Mouse (Mus musculus): ENCODE data around the gene Acp7.
A peak's percentile ranks its signal among the peaks of the same experiment; 100 is the strongest.

Gene Acp7

GRCm38 (mm10) chr7:28567539-28567938 is 63.6 kb downstream of the Acp7 start:
- Histone ChIP-seq H3K27me3 (ENCODE audit: insufficient read depth, low read length) (no peaks in the 10 kb centered on the region), H3K36me3 (ENCODE audit: insufficient read depth, low read length) (peaks cover 95% of the 10 kb centered on the region), H3K9me3 (ENCODE audit: low read length) (no peaks in the 10 kb centered on the region), H3K4me3 (replicated peaks; ENCODE audit: low read length) (no peak overlapping the region), H3K4me1 (replicated peaks; ENCODE audit: low read depth, low read length) (peaks cover 95% of the 10 kb centered on the region)
- TF ChIP-seq CTCF (conservative IDR thresholded peaks at IDR 0.05; ENCODE audit: low read length) (no peak), POU5F1 (IDR thresholded peaks at IDR 0.05; ENCODE audit: borderline replicate concordance, low read length) (no peak), NANOG (IDR thresholded peaks at IDR 0.05; ENCODE audit: borderline replicate concordance, low read length) (no peak)

- Histone ChIP-seq H3K4me3 (replicated peaks; ENCODE audit: low read length) (no peak overlapping the region), H3K4me1 (replicated peaks; ENCODE audit: low read depth, low read length) (peaks cover 91% of the 10 kb centered on the region), H3K27me3 (ENCODE audit: insufficient read depth, low read length) (no peaks in the 10 kb centered on the region), H3K9me3 (ENCODE audit: low read length) (no peaks in the 10 kb centered on the region), H3K36me3 (ENCODE audit: insufficient read depth, low read length) (peaks cover 99% of the 10 kb centered on the region)
- no peak for TF ChIP-seq NANOG (IDR thresholded peaks at IDR 0.05; ENCODE audit: borderline replicate concordance, low read length)
- TF ChIP-seq CTCF (conservative IDR thresholded peaks at IDR 0.05; ENCODE audit: low read length): no peak
- no peak for TF ChIP-seq POU5F1 (IDR thresholded peaks at IDR 0.05; ENCODE audit: borderline replicate concordance, low read length)
Measured at GRCm38 (mm10) chr7:28565407-28565806, 65.7 kb downstream of the Acp7 start.

GRCm38 (mm10) chr7:28562951-28563350 is 68.2 kb downstream of the Acp7 start:
- no peaks in the 10 kb centered on the region for H3K27me3 ChIP-seq (ENCODE audit: insufficient read depth, low read length)
- H3K4me3 ChIP-seq (replicated peaks; ENCODE audit: low read length): peak overlapping the region; percentile 29
- peaks cover 91% of the 10 kb centered on the region for H3K4me1 ChIP-seq (replicated peaks; ENCODE audit: low read depth, low read length)
- peaks cover 97% of the 10 kb centered on the region for H3K36me3 ChIP-seq (ENCODE audit: insufficient read depth, low read length)
- no peaks in the 10 kb centered on the region for H3K9me3 ChIP-seq (ENCODE audit: low read length)
- TF ChIP-seq NANOG (IDR thresholded peaks at IDR 0.05; ENCODE audit: borderline replicate concordance, low read length) (no peak), POU5F1 (IDR thresholded peaks at IDR 0.05; ENCODE audit: borderline replicate concordance, low read length) (no peak), CTCF (conservative IDR thresholded peaks at IDR 0.05; ENCODE audit: low read length) (no peak)

DNA sequence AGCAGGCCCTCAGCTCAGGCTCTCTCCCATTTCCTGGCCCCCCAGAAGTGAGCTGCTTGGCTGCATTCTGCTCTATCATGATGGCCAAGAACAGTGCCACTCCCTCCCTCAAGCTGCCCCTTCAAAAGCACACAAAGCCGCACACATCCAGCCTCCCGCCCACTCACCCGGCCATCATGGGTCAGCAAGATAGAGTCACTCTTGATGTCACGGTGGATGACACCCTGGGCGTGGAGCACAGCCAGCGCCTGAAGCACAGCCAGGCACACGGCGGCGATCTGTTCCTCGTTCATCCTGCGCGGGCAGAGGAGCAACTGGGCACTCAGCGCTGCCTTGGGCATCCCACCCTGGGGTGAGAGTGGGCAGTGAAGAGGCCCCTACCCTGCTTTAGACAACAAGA is 68.8 kb downstream of the Acp7 start:
- TF ChIP-seq NANOG (IDR thresholded peaks at IDR 0.05; ENCODE audit: borderline replicate concordance, low read length): no peak
- no peak for TF ChIP-seq POU5F1 (IDR thresholded peaks at IDR 0.05; ENCODE audit: borderline replicate concordance, low read length)
- TF ChIP-seq CTCF (conservative IDR thresholded peaks at IDR 0.05; ENCODE audit: low read length): no peak
- peak overlapping the region; percentile 29 for H3K4me3 ChIP-seq (replicated peaks; ENCODE audit: low read length)
- peaks cover 97% of the 10 kb centered on the region for H3K36me3 ChIP-seq (ENCODE audit: insufficient read depth, low read length)
- no peaks in the 10 kb centered on the region for H3K9me3 ChIP-seq (ENCODE audit: low read length)
- no peaks in the 10 kb centered on the region for H3K27me3 ChIP-seq (ENCODE audit: insufficient read depth, low read length)
- H3K4me1 ChIP-seq (replicated peaks; ENCODE audit: low read depth, low read length): peaks cover 91% of the 10 kb centered on the region

- H3K4me3 ChIP-seq (replicated peaks; ENCODE audit: low read length): no peak overlapping the region
- peaks cover 92% of the 10 kb centered on the region for H3K4me1 ChIP-seq (replicated peaks; ENCODE audit: low read depth, low read length)
- H3K27me3 ChIP-seq (ENCODE audit: insufficient read depth, low read length): no peaks in the 10 kb centered on the region
- TF ChIP-seq POU5F1 (IDR thresholded peaks at IDR 0.05; ENCODE audit: borderline replicate concordance, low read length): no peak
- TF ChIP-seq NANOG (IDR thresholded peaks at IDR 0.05; ENCODE audit: borderline replicate concordance, low read length): no peak
- no peaks in the 10 kb centered on the region for H3K9me3 ChIP-seq (ENCODE audit: low read length)
- peaks cover 94% of the 10 kb centered on the region for H3K36me3 ChIP-seq (ENCODE audit: insufficient read depth, low read length)
Measured at GRCm38 (mm10) chr7:28561967-28562366, 69.2 kb downstream of the Acp7 start.

GRCm38 (mm10) chr7:28560856-28561255 is 70.3 kb downstream of the Acp7 start:
- Histone ChIP-seq H3K4me3 (replicated peaks; ENCODE audit: low read length) (no peak overlapping the region), H3K4me1 (replicated peaks; ENCODE audit: low read depth, low read length) (peaks cover 92% of the 10 kb centered on the region), H3K9me3 (ENCODE audit: low read length) (no peaks in the 10 kb centered on the region), H3K36me3 (ENCODE audit: insufficient read depth, low read length) (peaks cover 83% of the 10 kb centered on the region), H3K27me3 (ENCODE audit: insufficient read depth, low read length) (no peaks in the 10 kb centered on the region)
- TF ChIP-seq NANOG (IDR thresholded peaks at IDR 0.05; ENCODE audit: borderline replicate concordance, low read length) (no peak), CTCF (conservative IDR thresholded peaks at IDR 0.05; ENCODE audit: low read length) (no peak), POU5F1 (IDR thresholded peaks at IDR 0.05; ENCODE audit: borderline replicate concordance, low read length) (no peak)

GRCm38 (mm10) chr7:28558486-28558885 is 72.6 kb downstream of the Acp7 start:
- TF ChIP-seq NANOG (IDR thresholded peaks at IDR 0.05; ENCODE audit: borderline replicate concordance, low read length): no peak
- Histone ChIP-seq H3K27me3 (ENCODE audit: insufficient read depth, low read length) (no peaks in the 10 kb centered on the region), H3K9me3 (ENCODE audit: low read length) (peaks cover 7% of the 10 kb centered on the region), H3K4me1 (replicated peaks; ENCODE audit: low read depth, low read length) (peaks cover 86% of the 10 kb centered on the region), H3K36me3 (ENCODE audit: insufficient read depth, low read length) (peaks cover 59% of the 10 kb centered on the region), H3K4me3 (replicated peaks; ENCODE audit: low read length) (0 out of 2 replicates have a peak overlapping the region, but pooled peaks have one; percentile 4)

GRCm38 (mm10) chr7:28557708-28558107 is 73.4 kb downstream of the Acp7 start:
- peaks cover 79% of the 10 kb centered on the region for H3K4me1 ChIP-seq (replicated peaks; ENCODE audit: low read depth, low read length)
- TF ChIP-seq NANOG (IDR thresholded peaks at IDR 0.05; ENCODE audit: borderline replicate concordance, low read length) (no peak), CTCF (conservative IDR thresholded peaks at IDR 0.05; ENCODE audit: low read length) (no peak), POU5F1 (IDR thresholded peaks at IDR 0.05; ENCODE audit: borderline replicate concordance, low read length) (no peak)
- peak overlapping the region; percentile 20; the same call in 1 of the 2 replicates for H3K4me3 ChIP-seq (replicated peaks; ENCODE audit: low read length)
- H3K36me3 ChIP-seq (ENCODE audit: insufficient read depth, low read length): peaks cover 51% of the 10 kb centered on the region
- H3K9me3 ChIP-seq (ENCODE audit: low read length): peaks cover 15% of the 10 kb centered on the region
- H3K27me3 ChIP-seq (ENCODE audit: insufficient read depth, low read length): no peaks in the 10 kb centered on the region

Data from E14TG2a.4 (cell line).